Mouse (Mus musculus) kidney, adult 2 months (tissue): ENCODE measurements at regions not wholly inside any gene's neighbourhood (a gene's known extent, or its start where the extent isn't known, plus 50 kb on each side); places are given as distances from the start of the nearest gene placed in this dataset.

Experiments used
- CTCF ChIP-seq: fragments of 200-500 bp; conservative IDR thresholded peaks from 2 replicates; pipeline ENCODE4 v1.5.1; 2011; ENCODE audit warnings: low read depth, mild to moderate bottlenecking, control low read depth, low read length, moderate library complexity, mixed read lengths; ENCODE audit not compliant: insufficient read depth, insufficient read length
- POLR2A ChIP-seq: fragments of 200-500 bp; IDR thresholded peaks from one replicate; pipeline ENCODE4 v1.6.1; 2011; ENCODE audit warnings: low read depth, low read length, control low read depth

DNA sequence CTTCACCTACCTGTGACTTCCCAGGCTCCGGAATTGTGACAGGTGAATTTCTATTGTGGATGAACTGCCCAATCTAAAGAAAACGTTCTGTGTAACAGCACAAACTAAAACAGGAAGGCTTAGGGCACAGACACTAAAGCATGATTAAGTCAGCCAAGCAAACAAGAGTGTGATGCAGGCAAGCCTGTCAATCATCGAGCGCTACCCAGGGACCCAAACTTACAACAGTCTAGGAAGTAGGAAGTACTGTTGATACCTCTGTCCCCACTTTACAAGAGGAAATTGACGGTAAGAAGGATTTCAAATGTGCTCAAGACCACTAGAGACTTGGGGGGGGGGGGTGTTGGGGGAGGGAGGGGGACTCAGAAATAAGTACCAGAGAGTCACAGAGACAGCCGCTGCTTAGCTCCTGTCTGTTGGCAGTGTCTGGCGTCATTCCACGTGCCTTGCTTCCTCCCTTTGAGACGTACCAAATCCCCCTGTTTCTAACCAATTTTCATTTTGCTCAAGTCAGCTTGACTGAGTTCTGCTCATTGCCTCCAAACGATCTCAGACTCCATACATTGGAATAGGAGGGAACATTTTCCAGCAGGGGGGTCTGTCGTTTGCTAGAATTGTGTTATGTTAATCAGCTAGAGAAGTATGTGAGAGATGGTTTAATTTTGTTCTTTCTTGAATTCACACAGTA is 106.7 kb downstream of the Bdh1 start:
- TF ChIP-seq POLR2A (no peak), CTCF (no peak)
